Mouse (Mus musculus): ENCODE measurements around the gene Kcnc3. TPM values are rescaled to one million over a fixed set of nuclear protein-coding genes. Genes with fewer than 3 reads are reported as not detected.

Kcnc3 gene
- total RNA-seq (2021) = 100 to 1,000 TPM; 184 to 186 TPM
- long read RNA-seq, experiment 1, full-length matches to known transcripts = 6 of 48 reads
- long read RNA-seq, experiment 1, partial matches to known transcripts = 6 of 48 reads
- long read RNA-seq, experiment 1, other reads (novel, unspliced or antisense) = 36 of 48 reads
- long read RNA-seq, experiment 2, full-length matches to known transcripts = 11 of 54 reads
- long read RNA-seq, experiment 2, partial matches to known transcripts = 0 of 54 reads
- long read RNA-seq, experiment 2, other reads (novel, unspliced or antisense) = 43 of 54 reads

DNA sequence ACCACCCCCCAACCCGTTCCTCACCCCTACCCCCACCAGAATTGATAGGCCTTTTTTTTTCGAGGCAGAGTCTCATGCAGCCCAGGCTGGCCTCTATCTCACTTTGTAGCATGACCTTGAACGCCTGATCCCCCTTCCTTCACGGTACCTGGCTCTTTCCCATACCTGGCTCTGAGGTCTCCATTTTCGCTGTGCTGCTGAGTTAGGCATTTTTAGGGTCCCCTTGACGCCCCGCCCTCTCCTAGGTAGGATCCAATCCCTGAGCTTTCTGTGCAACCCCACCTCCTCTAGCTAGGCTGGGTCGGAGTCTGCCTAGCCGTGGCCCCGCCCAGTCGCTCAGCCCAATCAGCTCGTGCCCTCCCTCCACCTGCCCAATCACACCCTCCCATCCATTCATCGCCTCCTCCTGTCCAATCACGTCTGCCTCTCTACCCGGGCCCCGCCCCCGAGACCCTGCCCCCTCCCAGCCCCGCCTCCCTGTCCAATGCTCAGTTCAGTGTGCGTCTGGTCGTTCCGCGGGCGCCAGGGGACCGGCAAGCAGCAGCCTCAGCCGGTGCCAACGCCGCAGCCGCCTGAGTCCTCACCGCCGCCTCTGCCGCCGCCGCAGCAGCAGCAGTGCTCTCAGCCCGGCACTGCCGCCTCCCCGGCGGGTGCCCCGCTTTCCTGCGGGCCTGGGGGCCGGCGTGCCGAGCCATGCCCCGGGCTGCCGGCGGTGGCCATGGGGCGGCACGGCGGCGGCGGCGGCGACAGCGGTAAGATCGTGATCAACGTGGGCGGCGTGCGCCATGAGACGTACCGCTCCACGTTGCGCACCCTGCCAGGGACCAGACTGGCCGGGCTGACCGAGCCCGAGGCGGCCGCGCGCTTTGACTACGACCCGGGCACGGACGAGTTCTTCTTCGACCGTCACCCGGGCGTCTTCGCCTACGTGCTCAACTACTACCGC, at the start of gene Kcnc3:
TSS of gene Kcnc3 (plus strand) at position 263 of the 946 bp plus-strand sequence.
- peak within 1 kb of the TSS; percentile 78 for H3K4me3 ChIP-seq
- no peak for TF ChIP-seq CTCF (conservative IDR thresholded peaks at IDR 0.05)
- peak; percentile 90 to 98 for DNase-seq (ENCODE audit: low spot score in 2 of 2)
- peak within 1 kb of the TSS; percentile 93 for H3K27ac ChIP-seq

DNA sequence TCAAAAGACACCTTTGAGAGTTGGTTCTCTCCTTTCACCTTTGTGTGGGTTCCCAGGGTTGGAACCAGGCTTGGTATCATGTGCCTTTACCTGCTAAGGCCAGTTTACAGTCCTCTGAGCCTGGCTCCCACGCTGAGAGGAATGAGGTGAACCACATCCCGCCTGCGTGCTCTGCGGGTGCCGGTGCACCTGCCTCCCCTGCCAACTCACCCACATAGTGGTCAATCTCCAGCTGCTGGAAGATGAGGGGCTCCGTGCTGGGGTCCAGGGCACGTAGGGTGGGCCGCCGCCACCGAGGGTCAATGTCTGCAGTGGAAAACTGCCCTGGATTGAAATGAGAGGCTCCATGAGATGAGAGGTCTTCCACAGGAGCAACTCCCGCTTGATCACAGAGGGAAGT, 47.9 kb upstream of the Kcnc3 start:
- no peak for DNase-seq (ENCODE audit: low spot score in 2 of 2)
- TF ChIP-seq CTCF (conservative IDR thresholded peaks at IDR 0.05) = no peak
- H3K27ac ChIP-seq = no peak overlapping the region
- H3K4me3 ChIP-seq = no peak overlapping the region

DNA sequence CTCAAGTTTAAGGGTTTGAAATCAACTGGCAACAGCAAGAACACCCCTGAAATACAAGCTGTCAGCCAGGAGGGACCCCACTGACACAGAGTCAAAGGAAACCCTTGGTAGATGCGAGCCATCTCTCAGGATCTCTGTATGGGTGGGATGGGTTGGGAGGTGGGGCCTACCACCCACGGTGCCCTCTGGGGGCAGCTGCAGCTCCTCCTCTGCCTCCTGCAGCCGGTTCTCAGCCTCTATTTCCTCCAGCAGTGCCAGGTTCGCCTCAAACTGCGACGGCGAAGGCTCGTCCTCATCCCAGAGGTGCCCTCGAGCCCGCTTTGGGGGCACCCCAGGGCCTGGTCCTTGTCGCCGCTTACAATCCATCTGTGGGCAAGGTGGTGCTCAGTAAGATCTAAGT, 47.4 kb upstream of the Kcnc3 start:
- H3K27ac ChIP-seq = no peak overlapping the region
- no peak for TF ChIP-seq CTCF (conservative IDR thresholded peaks at IDR 0.05)
- H3K4me3 ChIP-seq = no peak overlapping the region
- no peak for DNase-seq (ENCODE audit: low spot score in 2 of 2)

DNA sequence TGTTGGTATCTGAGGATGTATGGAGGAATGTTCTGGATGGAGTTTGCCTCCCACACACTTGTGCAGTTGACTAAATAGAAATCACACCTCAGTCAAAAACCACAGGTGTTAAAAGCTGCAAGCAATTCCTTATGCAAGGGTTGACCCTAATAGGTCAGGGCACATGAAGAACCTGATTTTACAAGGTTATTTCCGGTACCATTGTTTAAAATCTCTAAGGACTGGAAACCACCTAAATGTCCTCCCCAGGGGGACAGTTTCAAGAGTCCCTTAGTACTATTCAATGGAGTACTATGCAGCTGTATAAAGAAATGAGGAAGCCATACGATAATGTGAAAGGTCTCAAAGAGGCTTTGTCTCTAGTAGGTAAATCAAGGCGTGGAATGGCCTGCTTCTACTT, 44.2 kb upstream of the Kcnc3 start:
- H3K4me3 ChIP-seq = no peak overlapping the region

DNA sequence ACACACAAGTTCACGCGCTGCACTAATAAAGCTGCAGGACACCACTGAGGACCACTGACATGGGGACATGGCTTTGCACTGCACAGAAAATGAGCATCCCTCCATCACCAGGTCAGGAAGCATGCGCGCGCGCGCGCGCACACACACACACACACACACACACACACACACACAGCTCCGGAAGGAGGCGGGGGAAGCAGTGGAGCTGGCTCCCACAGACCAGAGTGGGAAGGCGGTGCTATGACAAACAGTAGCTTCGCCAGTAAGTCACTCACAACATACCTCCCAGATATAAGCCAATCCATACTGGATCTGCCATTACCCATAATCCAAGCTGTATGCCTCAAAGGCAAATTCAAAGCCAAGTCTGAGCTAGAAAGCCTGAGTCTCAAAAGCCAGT, 43.4 kb upstream of the Kcnc3 start:
- TF ChIP-seq CTCF (conservative IDR thresholded peaks at IDR 0.05) = no peak
- no peak for DNase-seq (ENCODE audit: low spot score in 2 of 2)
- no peak overlapping the region for H3K4me3 ChIP-seq
- no peak overlapping the region for H3K27ac ChIP-seq

More for the DNA sequence above, 44.2 kb upstream of the Kcnc3 start:
- no peak for DNase-seq (ENCODE audit: low spot score in 2 of 2)
- TF ChIP-seq CTCF (conservative IDR thresholded peaks at IDR 0.05) = no peak
- H3K27ac ChIP-seq = no peak overlapping the region

DNA sequence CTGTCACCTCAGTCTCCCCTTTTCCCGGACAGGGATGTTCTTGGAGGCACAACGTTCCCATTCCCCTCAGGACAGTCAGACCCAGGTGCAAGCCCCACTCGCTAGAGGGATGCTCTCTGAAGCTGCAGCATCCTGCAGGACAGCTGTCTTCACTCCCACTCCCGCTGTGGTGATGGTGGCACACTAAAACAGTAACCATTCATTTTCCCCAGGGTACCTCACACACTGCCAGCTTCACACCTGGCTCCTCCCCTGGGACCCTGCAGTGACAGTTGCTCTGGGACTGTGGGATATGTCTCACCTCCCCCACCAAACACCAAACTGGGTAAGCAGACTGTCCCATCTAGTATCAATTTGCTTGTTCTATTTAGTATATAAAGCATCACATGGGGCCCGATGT, 42.7 kb upstream of the Kcnc3 start:
- no peak for TF ChIP-seq CTCF (conservative IDR thresholded peaks at IDR 0.05)
- Histone ChIP-seq H3K27ac (no peak overlapping the region), H3K4me3 (peak overlapping the region; percentile 69; the same call in 1 of the 2 replicates)
- DNase-seq (ENCODE audit: low spot score in 2 of 2) = no peak

DNA sequence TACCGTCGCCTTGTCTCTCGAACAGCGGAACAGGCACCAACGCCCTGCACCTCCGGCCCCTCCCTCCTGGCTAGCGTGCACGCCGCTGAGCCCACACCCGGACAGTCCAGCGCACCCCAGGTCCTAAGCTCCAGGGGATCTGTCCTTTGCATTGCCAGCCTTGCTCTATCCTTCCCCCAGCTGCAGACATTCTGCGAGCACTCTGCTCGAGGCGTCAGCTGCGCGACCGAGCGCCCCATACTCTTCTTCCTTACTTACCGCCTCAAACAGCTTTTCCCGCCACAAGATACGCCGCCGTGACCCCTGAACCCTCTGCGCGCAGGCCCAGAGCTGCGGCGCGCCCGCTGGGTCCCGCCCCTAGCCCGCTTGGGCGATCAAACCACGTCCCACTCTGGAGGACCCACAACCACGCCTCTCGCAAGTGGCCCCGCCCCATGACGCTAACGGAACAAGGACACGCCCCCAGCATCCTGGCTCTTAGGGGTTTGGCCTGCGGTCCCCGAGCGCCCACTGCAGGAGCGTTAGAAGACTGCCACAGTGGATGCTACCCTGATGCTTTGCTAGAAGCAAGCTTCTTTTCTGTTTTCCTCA, 41.9 kb upstream of the Kcnc3 start, which contains the start of gene Pold1:
TSS of gene Pold1 (minus strand) at position 353 of the 591 bp plus-strand sequence.
- peak; percentile 93 for TF ChIP-seq CTCF (conservative IDR thresholded peaks at IDR 0.05)
- Histone ChIP-seq H3K4me3 (peak within 1 kb of the TSS; percentile 69), H3K27ac (peak within 1 kb of the TSS; percentile 2; the same call in 1 of the 2 replicates)
- peak; percentile 99 to 100 for DNase-seq (ENCODE audit: low spot score in 2 of 2)

DNA sequence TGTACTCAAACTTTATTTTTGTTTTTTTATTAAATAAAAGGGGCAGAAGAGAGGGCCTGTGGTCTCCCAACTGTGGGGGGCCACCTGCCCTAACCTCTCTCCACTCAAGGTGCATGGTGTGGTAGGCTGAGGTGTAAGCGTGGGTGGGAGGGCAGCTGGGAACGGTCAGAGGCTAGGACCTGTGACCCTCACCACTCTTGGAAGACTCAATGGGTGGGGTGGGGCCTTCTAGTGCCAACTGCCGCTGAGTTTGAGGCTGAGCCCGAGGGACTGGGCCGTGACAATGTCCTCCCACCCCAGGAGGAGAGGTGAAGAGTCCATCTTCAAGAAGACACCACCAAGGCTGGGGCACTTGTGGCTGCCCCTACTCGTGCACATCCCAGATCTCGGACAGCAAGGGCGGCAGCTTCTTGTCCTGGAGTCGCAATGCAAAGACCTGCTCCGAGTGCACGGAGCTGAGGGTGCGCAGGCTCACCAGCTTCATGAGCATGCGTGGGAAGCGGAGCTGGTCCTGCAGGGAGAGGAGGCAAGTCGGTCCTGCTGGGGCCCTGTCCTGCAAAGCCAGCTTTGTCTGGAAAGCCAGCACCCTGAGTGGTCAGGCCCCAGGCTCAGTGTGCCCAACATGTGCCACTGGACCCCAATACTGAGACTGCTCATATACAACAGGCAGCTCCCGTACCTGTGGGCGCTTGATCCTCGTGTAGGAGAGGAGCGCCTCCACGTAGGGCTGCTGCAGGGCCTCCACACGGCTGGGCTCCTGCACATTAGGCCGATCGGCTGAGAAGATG, 40.6 kb upstream of the Kcnc3 start:
- no peak for DNase-seq (ENCODE audit: low spot score in 2 of 2)
- H3K27ac ChIP-seq = no peak overlapping the region
- H3K4me3 ChIP-seq = no peak overlapping the region
- TF ChIP-seq CTCF (conservative IDR thresholded peaks at IDR 0.05) = no peak

DNA sequence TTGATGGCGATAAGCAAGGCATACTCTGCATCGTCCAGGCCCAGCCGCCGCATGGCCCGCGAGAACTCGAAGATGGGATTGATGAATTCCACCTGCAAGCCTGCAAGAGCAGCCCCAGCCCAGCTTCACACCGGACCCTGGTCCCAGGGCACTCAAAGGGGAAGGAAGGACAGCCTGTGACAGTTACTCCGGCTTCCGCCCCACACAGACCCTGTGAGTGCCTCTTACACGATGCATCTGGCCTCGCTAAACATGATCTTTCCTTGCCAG, 40.1 kb upstream of the Kcnc3 start:
- TF ChIP-seq CTCF (conservative IDR thresholded peaks at IDR 0.05) = no peak
- Histone ChIP-seq H3K4me3 (no peak overlapping the region), H3K27ac (no peak overlapping the region)
- DNase-seq (ENCODE audit: low spot score in 2 of 2) = no peak

DNA sequence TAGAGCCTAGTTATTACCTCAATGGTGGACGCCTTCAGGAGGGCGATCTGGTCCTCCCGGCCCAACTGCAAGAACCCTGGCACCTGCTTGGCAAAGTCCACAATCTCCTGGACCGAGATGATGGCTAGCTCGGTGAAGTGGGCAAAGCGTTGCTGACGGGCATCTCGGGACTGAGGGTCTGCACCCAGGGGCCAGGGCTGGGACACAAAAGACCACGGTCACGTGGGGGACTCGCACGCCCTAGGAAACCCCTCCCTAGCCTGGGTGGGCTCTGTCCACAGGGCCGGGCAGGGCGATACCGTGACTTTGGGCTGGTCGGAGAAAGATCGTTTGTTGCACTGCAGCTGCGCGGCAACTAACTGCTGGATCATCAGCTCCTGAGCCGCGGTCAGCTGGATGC, 39.2 kb upstream of the Kcnc3 start:
- Histone ChIP-seq H3K27ac (no peak overlapping the region), H3K4me3 (no peak overlapping the region)
- DNase-seq (ENCODE audit: low spot score in 2 of 2) = no peak
- TF ChIP-seq CTCF (conservative IDR thresholded peaks at IDR 0.05) = no peak

DNA sequence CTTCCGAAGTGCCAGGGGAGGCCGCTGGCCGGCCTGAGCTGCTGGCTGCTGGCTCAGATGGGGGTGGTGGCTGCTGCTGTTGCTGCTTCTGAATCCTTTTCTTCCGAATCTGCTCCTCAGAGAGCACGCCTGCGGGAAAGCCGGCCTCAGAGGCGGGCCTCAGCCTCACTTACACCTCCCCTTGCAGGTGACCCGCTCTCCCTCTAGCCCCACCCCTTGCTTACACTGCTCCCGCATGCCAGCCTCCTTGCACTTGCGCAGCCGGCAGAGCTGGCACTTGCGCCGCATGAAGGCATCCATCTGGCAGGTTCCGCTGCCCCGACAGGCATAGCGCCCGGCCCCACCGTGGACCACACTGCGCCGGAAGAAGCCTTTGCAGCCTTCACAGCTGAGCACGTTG, 38.7 kb upstream of the Kcnc3 start:
- peak in 1 of 2 experiments; percentile 52 for DNase-seq (ENCODE audit: low spot score in 2 of 2)
- no peak overlapping the region for H3K27ac ChIP-seq
- TF ChIP-seq CTCF (conservative IDR thresholded peaks at IDR 0.05) = no peak
- H3K4me3 ChIP-seq = no peak overlapping the region

DNA sequence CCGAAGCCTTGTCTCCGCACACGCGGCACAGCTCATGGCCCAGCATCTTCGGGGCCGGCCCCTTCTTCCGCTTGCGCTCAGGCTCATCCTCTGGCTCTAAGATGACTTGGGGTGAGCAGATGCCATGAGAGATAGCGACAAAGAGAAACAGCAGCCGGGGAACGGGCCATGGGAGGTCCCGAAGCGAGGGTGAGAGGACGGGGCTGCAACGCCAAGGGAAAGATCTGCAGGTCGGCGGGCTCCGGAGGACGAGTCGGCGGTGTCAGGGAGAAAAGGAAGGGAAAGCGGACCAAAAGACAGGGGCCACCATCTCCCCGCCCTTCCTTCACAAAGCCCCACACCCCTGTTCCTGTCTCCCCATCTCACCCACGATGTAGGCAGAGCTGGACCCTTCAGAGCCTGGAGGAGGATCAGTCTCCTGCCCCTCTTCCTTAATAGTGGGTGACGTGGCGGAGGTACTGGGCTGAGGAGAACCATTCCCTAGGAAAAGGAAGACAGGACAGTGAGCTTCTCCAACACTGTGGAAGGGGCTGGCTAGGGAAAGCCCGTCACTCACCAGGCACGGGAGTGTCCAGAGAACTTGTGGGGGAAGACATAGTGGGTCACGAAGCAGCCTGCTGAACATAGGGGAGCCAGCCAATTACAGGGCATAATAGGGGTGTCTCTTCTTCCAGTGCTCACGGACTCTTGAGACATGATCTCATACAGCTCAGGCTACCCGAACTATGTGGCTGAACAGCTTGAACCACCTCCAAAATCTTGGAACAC, 38.1 kb upstream of the Kcnc3 start:
- no peak for TF ChIP-seq CTCF (conservative IDR thresholded peaks at IDR 0.05)
- no peak overlapping the region for H3K27ac ChIP-seq
- no peak for DNase-seq (ENCODE audit: low spot score in 2 of 2)
- H3K4me3 ChIP-seq = peak overlapping the region; percentile 99

Measured in layer of hippocampus, adult 2 months (tissue).